ENCODE assay signal across 13 mouse cellular contexts in genomic region chrX:104461755-104462154, GRCm38 (mm10). TPM values are rescaled to one million over a fixed set of nuclear protein-coding genes. Genes with fewer than 3 reads are reported as not detected.
A peak's percentile ranks its signal among the peaks of the same experiment; 100 is the strongest.
DNase-seq lines count a peak whose midpoint lies in the region; ATAC-seq and TF ChIP-seq lines count a peak whose summit lies in the region.
"Had no signal": no experiment of that assay in that cellular context is flagged by ENCODE, and none has a peak within 500 bp of the region (broad histone marks: within the 10 kb centered on the region; RNA-seq: fewer than 3 reads in every experiment).

No protein-coding gene starts in this region.

- no peaks in the 10 kb centered on the region for H3K36me3 ChIP-seq in heart, embryonic 10.5 days
- H3K36me3 ChIP-seq in CH12.LX (replicated peaks in 1 of 2; ENCODE audit: control insufficient read depth in 1 of 2, insufficient read depth in 1 of 2, low read length in 1 of 2): no peaks in the 10 kb centered on the region
- no peaks in the 10 kb centered on the region for H3K36me3 ChIP-seq in lung, embryonic 16.5 days (ENCODE audit: control insufficient read depth, insufficient read depth, low read length)
- no peaks in the 10 kb centered on the region for H3K36me3 ChIP-seq in forebrain, embryonic 13.5 days (ENCODE audit: poor library complexity, severe bottlenecking)
- H3K36me3 ChIP-seq: stomach, embryonic 15.5 days had no signal

- 32% methylated on average over 2 of the region's 2 CpGs for WGBS in heart, embryonic 10.5 days
- 20% methylated on average over 2 of the region's 2 CpGs for WGBS in lung, embryonic 16.5 days
- 28% methylated on average over 2 of the region's 2 CpGs for WGBS in forebrain, embryonic 13.5 days

- no peak overlapping the region for H3K4me3 ChIP-seq in heart, embryonic 10.5 days
- H3K4me3 ChIP-seq in CH12.LX (replicated peaks in 1 of 3; ENCODE audit: low read depth in 2 of 3, low read length in 2 of 3, poor library complexity in 1 of 3): no peak overlapping the region
- H3K4me3 ChIP-seq in lung, embryonic 16.5 days (ENCODE audit: low read length): no peak overlapping the region
- H3K4me3 ChIP-seq in forebrain, embryonic 13.5 days: no peak overlapping the region
- H3K4me3 ChIP-seq: layer of hippocampus, adult 2 months; stomach, embryonic 15.5 days had no signal

- in situ Hi-C loops in CH12.LX (cut with MboI; ENCODE audit: low pct_ligation_motif_present, low pct_unique_long_range_greater_than_20kb, low sequenced_read_pairs): no loop called here

- no peak for TF ChIP-seq CTCF in CH12.LX (conservative IDR thresholded peaks at IDR 0.05 in 1 of 2, IDR thresholded peaks at IDR 0.05 in 1 of 2; ENCODE audit: low read depth in 2 of 2, low read length in 2 of 2)

- ATAC-seq in lung, embryonic 16.5 days (ENCODE audit: low read depth): peak; percentile 47
- no peak for ATAC-seq in forebrain, embryonic 13.5 days
- ATAC-seq: hindbrain, postnatal 0 days had no signal

- dilution Hi-C loops in CH12.LX (cut with MboI; ENCODE audit: extremely low pct_ligation_motif_present, extremely low pct_unique_long_range_greater_than_20kb, low sequenced_read_pairs): no loop called here

- TF ChIP-seq EP300 in CH12.LX (IDR thresholded peaks at IDR 0.05; ENCODE audit: low read length): peak; percentile 77

- TF ChIP-seq POLR2A in CH12.LX (IDR thresholded peaks at IDR 0.05; ENCODE audit: low read depth, low read length): no peak; the same call in 1 of the 2 replicates

- TF ChIP-seq RAD21 in CH12.LX (IDR thresholded peaks at IDR 0.05; ENCODE audit: low read depth, low read length): no peak

- H3K79me2 ChIP-seq in CH12.LX (replicated peaks; ENCODE audit: control insufficient read depth, extremely low read depth, insufficient read depth, poor library complexity, severe bottlenecking): no peaks in the 10 kb centered on the region

- no peaks in the 10 kb centered on the region for H3K27me3 ChIP-seq in heart, embryonic 10.5 days (ENCODE audit: insufficient read depth, poor library complexity, severe bottlenecking)
- no peaks in the 10 kb centered on the region for H3K27me3 ChIP-seq in CH12.LX (replicated peaks)
- H3K27me3 ChIP-seq in lung, embryonic 16.5 days (ENCODE audit: control insufficient read depth, insufficient read depth, low read depth, low read length): no peaks in the 10 kb centered on the region
- no peaks in the 10 kb centered on the region for H3K27me3 ChIP-seq in forebrain, embryonic 13.5 days
- H3K27me3 ChIP-seq: stomach, embryonic 15.5 days had no signal

- H3K4me1 ChIP-seq in heart, embryonic 10.5 days: no peaks in the 10 kb centered on the region
- no peaks in the 10 kb centered on the region; a peak in 1 of 4 replicates for H3K4me1 ChIP-seq in CH12.LX (ENCODE audit: control insufficient read depth in 1 of 2, insufficient read depth in 2 of 2)
- H3K4me1 ChIP-seq in lung, embryonic 16.5 days (replicated peaks; ENCODE audit: control insufficient read depth, insufficient read depth, low read length): no peaks in the 10 kb centered on the region
- no peaks in the 10 kb centered on the region for H3K4me1 ChIP-seq in forebrain, embryonic 13.5 days
- H3K4me1 ChIP-seq: stomach, embryonic 15.5 days had no signal

- no peak overlapping the region for H3K9ac ChIP-seq in CH12.LX (ENCODE audit: insufficient read depth, low read depth)
- no peak overlapping the region for H3K9ac ChIP-seq in lung, embryonic 16.5 days (ENCODE audit: low read length)
- no peak overlapping the region for H3K9ac ChIP-seq in forebrain, embryonic 13.5 days
- H3K9ac ChIP-seq: stomach, embryonic 15.5 days had no signal

- H3K9me3 ChIP-seq in heart, embryonic 10.5 days: no peaks in the 10 kb centered on the region
- H3K9me3 ChIP-seq in CH12.LX (replicated peaks; ENCODE audit: low read length): no peaks in the 10 kb centered on the region
- H3K9me3 ChIP-seq in lung, embryonic 16.5 days (ENCODE audit: control insufficient read depth, low read length): no peaks in the 10 kb centered on the region
- H3K9me3 ChIP-seq in forebrain, embryonic 13.5 days (replicated peaks): no peaks in the 10 kb centered on the region
- H3K9me3 ChIP-seq: stomach, embryonic 15.5 days had no signal

- H3K27ac ChIP-seq in heart, embryonic 10.5 days: no peak overlapping the region
- H3K27ac ChIP-seq in CH12.LX (ENCODE audit: insufficient read depth, low read depth): 0 out of 2 replicates have a peak overlapping the region, but pooled peaks have one; percentile 26
- H3K27ac ChIP-seq in lung, embryonic 16.5 days (ENCODE audit: low read length): no peak overlapping the region
- no peak overlapping the region for H3K27ac ChIP-seq in forebrain, embryonic 13.5 days
- H3K27ac ChIP-seq: hindbrain, postnatal 0 days; layer of hippocampus, adult 2 months; macrophage; stomach, embryonic 15.5 days had no signal

- DNase-seq in heart, adult 18-20 months: peak; percentile 25 to 53
- no peak for DNase-seq in heart, embryonic 10.5 days (ENCODE audit: low spot score)
- peak; percentile 66 for DNase-seq in CH12.LX (ENCODE audit: extremely low read depth)
- peak; percentile 15 for DNase-seq in adrenal gland, postnatal 14 days
- no peak for DNase-seq in cerebellum, adult 9-10 months
- no peak for DNase-seq in frontal cortex, postnatal 36 days (ENCODE audit: low spot score in 2 of 2)
- DNase-seq: cerebellum, postnatal 36 days had no signal

- H3K4me2 ChIP-seq in CH12.LX (ENCODE audit: insufficient read depth, low read depth, poor library complexity, severe bottlenecking): peak overlapping the region; percentile 50; the same call in 1 of the 2 replicates
- no peak overlapping the region for H3K4me2 ChIP-seq in lung, embryonic 16.5 days (ENCODE audit: low read depth, low read length)
- no peak overlapping the region for H3K4me2 ChIP-seq in forebrain, embryonic 13.5 days
- H3K4me2 ChIP-seq: stomach, embryonic 15.5 days had no signal

TF ChIP-seq in CH12.LX, 34 proteins besides CTCF, POLR2A, EP300 and RAD21 (continues in another document):
- TF ChIP-seq MXI1 (IDR thresholded peaks at IDR 0.05; ENCODE audit: low read depth, low read length) (no peak), ZMIZ1 (IDR thresholded peaks at IDR 0.05; ENCODE audit: low read depth, low read length) (no peak), E2F4 (IDR thresholded peaks at IDR 0.05; ENCODE audit: insufficient replicate concordance, low read depth, low read length) (no peak), TBP (conservative IDR thresholded peaks at IDR 0.05; ENCODE audit: low read depth, low read length) (0 out of 2 replicates have a peak, but pooled peaks have one; percentile 41), CHD1 (IDR thresholded peaks at IDR 0.05; ENCODE audit: low read depth, low read length) (no peak), MYC (IDR thresholded peaks at IDR 0.05; ENCODE audit: low read depth, low read length) (no peak), SIN3A (IDR thresholded peaks at IDR 0.05; ENCODE audit: low read length) (no peak), ZC3H11A (IDR thresholded peaks at IDR 0.05; ENCODE audit: low read depth, low read length) (no peak), SMC3 (IDR thresholded peaks at IDR 0.05; ENCODE audit: low read depth, low read length) (no peak), USF1 (IDR thresholded peaks at IDR 0.05; ENCODE audit: low read depth, low read length) (no peak), ELF1 (IDR thresholded peaks at IDR 0.05; ENCODE audit: low read depth, low read length) (no peak), MAX (IDR thresholded peaks at IDR 0.05; ENCODE audit: low read length) (no peak), MAZ (IDR thresholded peaks at IDR 0.05; ENCODE audit: low read depth, low read length) (peak; percentile 22; the same call in 1 of the 2 replicates), MAFK (IDR thresholded peaks at IDR 0.05; ENCODE audit: insufficient replicate concordance, low read length) (no peak), USF2 (conservative IDR thresholded peaks at IDR 0.05; ENCODE audit: low read depth, low read length) (no peak), JUN (IDR thresholded peaks at IDR 0.05; ENCODE audit: insufficient read depth, low read depth, low read length) (peak; percentile 55), KAT2A (IDR thresholded peaks at IDR 0.05; ENCODE audit: insufficient replicate concordance, low read length) (no peak), ETS1 (conservative IDR thresholded peaks at IDR 0.05; ENCODE audit: low read depth, low read length) (no peak; the same call in 1 of the 2 replicates), ZNF384 (IDR thresholded peaks at IDR 0.05; ENCODE audit: low read depth, low read length) (no peak), NELFE (IDR thresholded peaks at IDR 0.05; ENCODE audit: low read depth, low read length) (no peak), POLR2AphosphoS2 (IDR thresholded peaks at IDR 0.05; ENCODE audit: low read depth, low read length) (no peak), RCOR1 (conservative IDR thresholded peaks at IDR 0.05; ENCODE audit: low read depth, low read length) (no peak), CHD2 (IDR thresholded peaks at IDR 0.05; ENCODE audit: low read length) (no peak), TCF12 (IDR thresholded peaks at IDR 0.05; ENCODE audit: low read depth, low read length) (no peak), PAX5 (IDR thresholded peaks at IDR 0.05; ENCODE audit: low read length) (no peak), BHLHE40 (IDR thresholded peaks at IDR 0.05; ENCODE audit: low read depth, low read length) (no peak), IRF4 (IDR thresholded peaks at IDR 0.05; ENCODE audit: low read depth, low read length) (peak; percentile 85)

RNA-seq across cellular contexts. Expression of gene Uprt, which starts 20.9 kb away (rescaled TPM):
- 10 to 100 TPM in 1 of 2 experiments, 1 to 10 TPM in 1; 9.6 to 10.1 TPM for total RNA-seq in heart, adult 18-20 months (2021)
- polyA plus RNA-seq in heart, embryonic 10.5 days (2016; fragmentation: Nextera tagmentation; extraction: Ambion mirVana): 1.8 and 2.7 TPM in 2 replicates
- total RNA-seq in CH12.LX (2012; rRNA removed) (10.6 and 10.9 TPM in 2 replicates), CH12.LX (2014; rRNA removed) (5.3 and 6.4 TPM in 2 replicates)
- 6.5 TPM in 2 replicates for polyA plus RNA-seq in CH12.LX (2012; ENCODE audit: insufficient read length, low read depth)
- 10.7 and 13.6 TPM in 2 replicates for total RNA-seq in adrenal gland, postnatal 14 days (2021)
- polyA plus RNA-seq in lung, embryonic 16.5 days (2015; fragmentation: Nextera tagmentation; extraction: Ambion mirVana): 1.7 and 2.0 TPM in 2 replicates
- 1.4 and 1.6 TPM in 2 replicates for polyA plus RNA-seq in forebrain, embryonic 13.5 days (2015; fragmentation: Nextera tagmentation; extraction: Ambion mirVana)

RNA-seq across cellular contexts. Expression of gene Abcb7, which starts 48.1 kb away (rescaled TPM):
- 10 to 100 TPM; 34.2 to 37.8 TPM for total RNA-seq in heart, adult 18-20 months (2021)
- 10.5 and 13.9 TPM in 2 replicates for polyA plus RNA-seq in heart, embryonic 10.5 days (2016; fragmentation: Nextera tagmentation; extraction: Ambion mirVana)
- total RNA-seq in CH12.LX (2012; rRNA removed) (17.3 and 19.2 TPM in 2 replicates), CH12.LX (2014; rRNA removed) (30.2 and 33.8 TPM in 2 replicates)
- polyA plus RNA-seq in CH12.LX (2012; ENCODE audit: insufficient read length, low read depth): 20.9 and 21.5 TPM in 2 replicates
- 26.8 and 29.3 TPM in 2 replicates for total RNA-seq in adrenal gland, postnatal 14 days (2021)
- polyA plus RNA-seq in lung, embryonic 16.5 days (2015; fragmentation: Nextera tagmentation; extraction: Ambion mirVana): 10.4 and 11.4 TPM in 2 replicates
- 10.3 and 11.7 TPM in 2 replicates for polyA plus RNA-seq in forebrain, embryonic 13.5 days (2015; fragmentation: Nextera tagmentation; extraction: Ambion mirVana)

Comparison
In these comparisons a context has a peak if more than half of its experiments do, and no peak if none do; other contexts are left out.
1. DNase-seq: peak in heart, adult 18-20 months (2 of 2), CH12.LX (single experiment) and adrenal gland, postnatal 14 days (single experiment); none in heart, embryonic 10.5 days (single experiment), cerebellum, adult 9-10 months (single experiment) and frontal cortex, postnatal 36 days (0 of 2).